Mouse (Mus musculus) MEL (cell line): ENCODE measurements around the gene Top3a. TPM values are rescaled to one million over a fixed set of nuclear protein-coding genes. Genes with fewer than 3 reads are reported as not detected.

Experiments
- DNase-seq: peaks from one replicate; pipeline ENCODE4 v3.0.0; 2011; ENCODE audit warnings: low read depth, low spot score
- H3K27ac ChIP-seq: 2 replicates; pipeline ENCODE4 v1.5.1; 2012; ENCODE audit warnings: low read depth, mild to moderate bottlenecking, control low read depth, low read length, moderate library complexity; ENCODE audit not compliant: control insufficient read depth
- H3K27me3 ChIP-seq, 2 experiments: fragments of 150-350 bp in 1 of 2; sonication (generic) in 1 of 2; 2 replicates each; pipeline ENCODE4 v1.6.1; 2012; ENCODE audit warnings: low read length in 2 of 2, mild to moderate bottlenecking in 2 of 2, improper control_type of control experiment in 1 of 2, moderate library complexity in 1 of 2; ENCODE audit not compliant: insufficient read depth in 2 of 2, control insufficient read depth in 1 of 2
- H3K36me3 ChIP-seq, 2 experiments: 2 replicates each; pipeline ENCODE4 v1.6.1; 2012 to 2014; ENCODE audit warnings: low read length in 2 of 2, improper control_type of control experiment in 1 of 2, inconsistent platforms in 1 of 2, mild to moderate bottlenecking in 1 of 2; ENCODE audit not compliant: insufficient read depth in 2 of 2, control insufficient read depth in 1 of 2
- H3K4me1 ChIP-seq, 2 experiments: fragments of 150-350 bp in 1 of 2; sonication (generic) in 1 of 2; 2 replicates each; pipeline ENCODE4 v1.6.1; 2012; ENCODE audit warnings: low read length in 2 of 2, improper control_type of control experiment in 1 of 2, mild to moderate bottlenecking in 1 of 2; ENCODE audit not compliant: insufficient read depth in 2 of 2, control insufficient read depth in 1 of 2
- H3K4me3 ChIP-seq, 2 experiments: fragments of 150-350 bp in 1 of 2; sonication (generic) in 1 of 2; 2 replicates each; pipeline ENCODE4 v1.5.1; 2012; ENCODE audit warnings: low read depth in 2 of 2, low read length in 2 of 2, mild to moderate bottlenecking in 2 of 2, moderate library complexity in 2 of 2, control low read depth in 1 of 2, improper control_type of control experiment in 1 of 2; ENCODE audit not compliant: control insufficient read depth in 1 of 2, insufficient read depth in 1 of 2
- H3K79me2 ChIP-seq: 2 replicates; pipeline ENCODE4 v1.6.1; 2012; ENCODE audit warnings: mild to moderate bottlenecking, low read length, moderate library complexity; ENCODE audit not compliant: control insufficient read depth, poor library complexity, insufficient read depth
- H3K9ac ChIP-seq: 2 replicates; pipeline ENCODE4 v1.6.1; 2012; ENCODE audit warnings: low read depth, mild to moderate bottlenecking, control low read depth, low read length, moderate library complexity; ENCODE audit not compliant: control insufficient read depth, poor library complexity, severe bottlenecking
- H3K9me3 ChIP-seq: fragments of 150-350 bp; sonication (generic); replicated peaks from 2 replicates; pipeline ENCODE4 v1.6.1; 2012; ENCODE audit warnings: mild to moderate bottlenecking, low read length, improper control_type of control experiment, moderate library complexity; ENCODE audit not compliant: insufficient read depth
- BHLHE40 ChIP-seq: IDR thresholded peaks from 2 replicates; pipeline ENCODE4 v1.6.1; 2012; ENCODE audit warnings: low read depth, mild to moderate bottlenecking, inconsistent platforms, low read length, improper control_type of control experiment, borderline replicate concordance
- CHD2 ChIP-seq: IDR thresholded peaks from 2 replicates; pipeline ENCODE4 v1.6.1; 2011; ENCODE audit warnings: low read length, improper control_type of control experiment
- ELF1 ChIP-seq: IDR thresholded peaks from 2 replicates; pipeline ENCODE4 v1.6.1; 2014; ENCODE audit warnings: low read depth, mild to moderate bottlenecking, inconsistent platforms, low read length, improper control_type of control experiment, moderate library complexity
- EP300 ChIP-seq, 2 experiments: IDR thresholded peaks; 2 replicates each; pipeline ENCODE4 v1.6.1; 2011; ENCODE audit warnings: improper control_type of control experiment in 2 of 2, low read length in 2 of 2, low read depth in 1 of 2, mild to moderate bottlenecking in 1 of 2
- ETS1 ChIP-seq: IDR thresholded peaks from 2 replicates; pipeline ENCODE4 v1.6.1; 2012; ENCODE audit warnings: low read depth, mild to moderate bottlenecking, inconsistent platforms, low read length, improper control_type of control experiment, moderate library complexity
- GABPA ChIP-seq: IDR thresholded peaks from 2 replicates; pipeline ENCODE4 v1.6.1; 2012; ENCODE audit warnings: low read depth, mild to moderate bottlenecking, inconsistent platforms, low read length, improper control_type of control experiment, moderate library complexity
- GATA1 ChIP-seq: IDR thresholded peaks from 2 replicates; pipeline ENCODE4 v1.6.1; 2011; ENCODE audit warnings: low read depth, low read length, improper control_type of control experiment
- HCFC1 ChIP-seq: IDR thresholded peaks from 2 replicates; pipeline ENCODE4 v1.6.1; 2012; ENCODE audit warnings: low read depth, mild to moderate bottlenecking, inconsistent platforms, low read length, improper control_type of control experiment, moderate library complexity
- MAFK ChIP-seq: IDR thresholded peaks from 2 replicates; pipeline ENCODE4 v1.6.1; 2011; ENCODE audit warnings: low read depth, mild to moderate bottlenecking, low read length, improper control_type of control experiment, borderline replicate concordance
- MAX ChIP-seq: IDR thresholded peaks from 2 replicates; pipeline ENCODE4 v1.6.1; 2011; ENCODE audit warnings: low read length, improper control_type of control experiment
- MXI1 ChIP-seq: IDR thresholded peaks from 2 replicates; pipeline ENCODE4 v1.6.1; 2011; ENCODE audit warnings: mild to moderate bottlenecking, low read depth, low read length, improper control_type of control experiment
- MYC ChIP-seq: IDR thresholded peaks from 2 replicates; pipeline ENCODE4 v1.6.1; 2011; ENCODE audit warnings: low read depth, mild to moderate bottlenecking, low read length, improper control_type of control experiment, moderate library complexity
- RAD21 ChIP-seq: IDR thresholded peaks from 2 replicates; pipeline ENCODE4 v1.6.1; 2011; ENCODE audit warnings: mild to moderate bottlenecking, low read depth, low read length, improper control_type of control experiment
- RCOR1 ChIP-seq: IDR thresholded peaks from 2 replicates; pipeline ENCODE4 v1.6.1; 2012; ENCODE audit warnings: low read depth, mild to moderate bottlenecking, inconsistent platforms, low read length, improper control_type of control experiment
- SIN3A ChIP-seq: IDR thresholded peaks from 2 replicates; pipeline ENCODE4 v1.6.1; 2012; ENCODE audit warnings: low read length, improper control_type of control experiment, inconsistent platforms
- TAL1 ChIP-seq: IDR thresholded peaks from 2 replicates; pipeline ENCODE4 v1.6.1; 2012; ENCODE audit warnings: mild to moderate bottlenecking, inconsistent platforms, low read length, moderate library complexity, mixed read lengths
- TBP ChIP-seq: IDR thresholded peaks from 2 replicates; pipeline ENCODE4 v1.8.0; 2011; ENCODE audit warnings: low read depth, low read length, improper control_type of control experiment
- TCF12 ChIP-seq: IDR thresholded peaks from 2 replicates; pipeline ENCODE4 v1.6.1; 2014; ENCODE audit warnings: low read depth, mild to moderate bottlenecking, inconsistent platforms, low read length, improper control_type of control experiment, moderate library complexity
- UBTF ChIP-seq: IDR thresholded peaks from 2 replicates; pipeline ENCODE4 v1.6.1; 2012; ENCODE audit warnings: low read depth, mild to moderate bottlenecking, inconsistent platforms, low read length, improper control_type of control experiment, moderate library complexity, borderline replicate concordance; ENCODE audit not compliant: insufficient read depth
- USF2 ChIP-seq, 2 experiments: IDR thresholded peaks; 2 replicates each; pipeline ENCODE4 v1.6.1; 2011 to 2012; ENCODE audit warnings: improper control_type of control experiment in 2 of 2, low read length in 2 of 2, borderline replicate concordance in 1 of 2, inconsistent platforms in 1 of 2, low read depth in 1 of 2, mild to moderate bottlenecking in 1 of 2; ENCODE audit not compliant: insufficient read depth in 1 of 2
- ZKSCAN1 ChIP-seq: IDR thresholded peaks from 2 replicates; pipeline ENCODE4 v1.6.1; 2012; ENCODE audit warnings: low read depth, mild to moderate bottlenecking, inconsistent platforms, low read length, improper control_type of control experiment, moderate library complexity
- ZNF384 ChIP-seq: IDR thresholded peaks from 2 replicates; pipeline ENCODE4 v1.6.1; 2012; ENCODE audit warnings: low read depth, mild to moderate bottlenecking, inconsistent platforms, low read length, improper control_type of control experiment
- polyA plus RNA-seq, 2 experiments: library from polyadenylated mRNA; stranded (reverse) in 1 of 2; unstranded in 1 of 2; fragments of >175 nt in 1 of 2; fragments of >200 nt in 1 of 2; gene quantifications; 2 replicates each; pipeline versions ENCODE4 v1.2.1 to v1.2.4; 2012; ENCODE audit warnings: low replicate concordance in 2 of 2, low read depth in 1 of 2; ENCODE audit not compliant: insufficient read length in 2 of 2, insufficient read depth in 1 of 2, missing spikeins in 1 of 2
- total RNA-seq: library from RNA; depleted of rRNA; stranded (reverse); fragments of 300-350 nt; gene quantifications from 2 replicates; pipeline ENCODE4 v1.2.3, GENCODE M21; 2012

Gene Top3a
- total and polyA plus RNA-seq, 3 experiments: 17.7 to 18.4 TPM; not detected in 1

DNA sequence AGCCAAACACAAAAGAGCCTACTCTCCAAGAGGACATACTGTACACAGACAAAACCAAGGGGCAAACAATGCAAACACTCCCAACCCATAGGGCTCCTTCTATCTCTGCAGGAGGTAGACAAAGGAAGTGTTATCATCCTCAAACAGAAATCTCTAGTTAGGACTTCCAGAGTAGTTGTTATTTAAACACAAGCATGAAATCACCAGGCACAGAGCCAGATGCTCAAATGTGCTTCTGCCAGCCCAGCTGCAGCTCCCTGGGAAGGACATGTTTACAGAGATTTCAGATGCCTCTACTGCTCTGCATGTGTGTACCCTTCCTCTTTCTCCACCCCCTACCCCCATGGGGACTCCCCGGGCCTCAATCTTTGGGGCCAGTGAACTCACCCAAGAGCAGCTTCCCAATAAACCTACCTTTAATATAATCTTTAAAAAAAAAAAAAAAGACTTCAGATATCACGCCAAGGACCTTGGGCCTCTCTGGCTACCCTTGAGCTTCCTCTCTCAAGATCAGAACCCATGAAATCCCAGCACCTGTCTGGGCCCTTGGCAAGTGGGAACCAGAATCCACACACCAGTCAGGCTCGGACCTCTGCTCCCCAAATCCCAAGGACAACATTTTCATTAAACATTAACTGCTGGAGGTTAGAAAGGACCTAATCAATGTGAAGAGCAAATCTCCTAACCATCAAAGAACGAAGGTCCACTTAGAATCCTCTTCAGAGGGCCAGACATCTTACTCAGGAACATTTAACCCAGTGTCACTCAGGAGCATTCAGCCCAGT lies 31.3 kb upstream of the Top3a start:
- DNase-seq: peak; percentile 92
- Histone ChIP-seq H3K9ac (no peak overlapping the region), H3K4me1 (peaks cover 0 to 34% of the 10 kb centered on the region in 2 experiments; a peak in 3 of 4 replicates), H3K36me3 (peaks cover 2 to 29% of the 10 kb centered on the region in 2 experiments; a peak in 3 of 4 replicates), H3K27me3 (no peaks in the 10 kb centered on the region), H3K27ac (no peak overlapping the region)
- TF ChIP-seq GATA1 (peak; percentile 87), RAD21 (no peak), RCOR1 (peak; percentile 95), ETS1 (peak; percentile 91), GABPA (no peak), ELF1 (no peak), MAX (peak; percentile 37; the same call in 1 of the 2 replicates), HCFC1 (no peak), UBTF (no peak), MYC (peak; percentile 77; the same call in 1 of the 2 replicates), TAL1 (peak; percentile 86), EP300 (IDR thresholded peaks at IDR 0.05; ENCODE audit: low read depth in 1 of 2, low read length in 2 of 2) (peak; percentile 67 to 74), USF2 (IDR thresholded peaks at IDR 0.05; ENCODE audit: borderline replicate concordance in 1 of 2, insufficient read depth in 1 of 2, low read depth in 1 of 2, low read length in 2 of 2) (no peak), TBP (no peak), MAFK (no peak), MXI1 (peak; percentile 72), TCF12 (peak; percentile 76), SIN3A (peak; percentile 82; the same call in 1 of the 2 replicates), CHD2 (no peak), BHLHE40 (0 out of 2 replicates have a peak, but pooled peaks have one; percentile 22), ZKSCAN1 (no peak), ZNF384 (peak; percentile 49; the same call in 1 of the 2 replicates)
- TF ChIP-seq, all 39 proteins: peak for 12
- Histone ChIP-seq H3K79me2 (peaks cover 19% of the 10 kb centered on the region), H3K9me3 (no peaks in the 10 kb centered on the region), H3K4me3 (no peak overlapping the region)
